Mouse (Mus musculus) liver, adult 2 months (tissue): Measurements from ENCODE around the gene Mrpl32.

Experiments
- CTCF ChIP-seq: fragments of 200-500 bp; IDR thresholded peaks from 2 replicates; pipeline ENCODE4 v1.5.1; 2011; ENCODE audit warnings: low read depth, low read length, control low read depth
- POLR2A ChIP-seq: fragments of 200-500 bp; IDR thresholded peaks from 2 replicates; pipeline ENCODE4 v1.6.1; 2011; ENCODE audit warnings: low read length, control low read depth; ENCODE audit not compliant: insufficient read depth; ENCODE audit errors: extremely low read depth

DNA sequence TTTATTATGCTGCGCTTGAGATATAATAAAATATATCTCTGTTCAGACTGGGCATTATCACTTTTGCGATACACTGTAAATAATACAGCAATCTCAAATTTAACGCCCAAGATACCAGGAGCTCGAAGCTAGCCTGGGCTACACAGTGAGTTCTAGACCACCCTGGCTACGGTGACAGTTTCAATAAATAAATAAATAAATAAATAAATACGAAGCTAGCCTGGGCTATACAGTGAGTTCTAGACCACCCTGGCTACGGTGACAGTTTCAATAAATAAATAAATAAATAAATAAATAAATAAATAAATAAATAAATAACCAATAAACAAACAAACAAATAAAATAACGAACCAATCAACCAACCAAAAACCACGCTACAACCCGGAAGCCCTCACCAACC is 502 bp downstream of the Mrpl32 start:
- no peak for TF ChIP-seq POLR2A
- TF ChIP-seq CTCF: no peak
